Mouse (Mus musculus): ENCODE measurements around the gene Cela2a.
A peak's percentile ranks its signal among the peaks of the same experiment; 100 is the strongest.

- TF ChIP-seq CTCF (IDR thresholded peaks at IDR 0.05; ENCODE audit: low read depth): peak; percentile 23; the same call in 1 of the 2 replicates
- TF ChIP-seq EP300 (IDR thresholded peaks at IDR 0.05; ENCODE audit: low read depth): peak; percentile 56; the same call in 1 of the 2 replicates
Measured at GRCm38 (mm10) chr4:141793282-141794151, 32.4 kb downstream of the Cela2a start, which contains the start of gene Casp9.

Measured in liver, postnatal 0 days (tissue).